Mouse (Mus musculus) forebrain, postnatal 0 days (tissue): ENCODE measurements at regions not wholly inside any gene's neighbourhood (a gene's known extent, or its start where the extent isn't known, plus 50 kb on each side); places are given as distances from the start of the nearest gene placed in this dataset.

Experiments
- ATAC-seq: fragments of 200-750 bp; cut with Nextera tagmentation; 2 replicates; pipeline ENCODE4 v1.8.0; 2017; ENCODE audit warnings: mild to moderate bottlenecking, moderate library complexity
- DNase-seq: peaks from one replicate; pipeline ENCODE4 v3.0.0-alpha.2; 2015
- H3K27ac ChIP-seq: fragments of 300-500 bp; sonication (generic); 2 replicates; pipeline ENCODE4 v1.5.1; 2014; ENCODE audit warnings: low read depth, mild to moderate bottlenecking, antibody characterized with exemption, low read length, moderate library complexity, mixed read lengths
- H3K27me3 ChIP-seq: fragments of 300-500 bp; sonication (generic); 2 replicates; pipeline ENCODE4 v1.6.1; 2014; ENCODE audit warnings: mild to moderate bottlenecking, low read length, mixed read lengths; ENCODE audit not compliant: insufficient read depth
- H3K36me3 ChIP-seq: fragments of 300-500 bp; sonication (generic); 2 replicates; pipeline ENCODE4 v1.6.1; 2014; ENCODE audit warnings: mild to moderate bottlenecking, moderate library complexity; ENCODE audit not compliant: insufficient read depth
- H3K4me1 ChIP-seq: fragments of 300-500 bp; sonication (generic); 2 replicates; pipeline ENCODE4 v1.6.1; 2014; ENCODE audit warnings: antibody characterized with exemption; ENCODE audit not compliant: insufficient read depth
- H3K4me2 ChIP-seq: fragments of 300-500 bp; sonication (generic); 2 replicates; pipeline ENCODE4 v1.6.1; 2014; ENCODE audit warnings: low read depth, mild to moderate bottlenecking, moderate library complexity
- H3K4me3 ChIP-seq: fragments of 300-500 bp; sonication (generic); 2 replicates; pipeline ENCODE4 v1.5.1; 2014; ENCODE audit warnings: low read depth, low read length, mixed read lengths
- H3K9ac ChIP-seq: fragments of 300-500 bp; sonication (generic); 2 replicates; pipeline ENCODE4 v1.6.1; 2014; ENCODE audit warnings: mild to moderate bottlenecking
- H3K9me3 ChIP-seq: fragments of 300-500 bp; sonication (generic); 2 replicates; pipeline ENCODE4 v1.6.1; 2016; ENCODE audit warnings: low read length
- CTCF ChIP-seq: sonication (generic); IDR thresholded peaks from 2 replicates; pipeline ENCODE4 v1.5.1; 2016; ENCODE audit warnings: antibody characterized with exemption, control low read depth, low read depth
- WGBS: fragments of 180-500 bp; shearing (Covaris S2); extraction: QIAGEN DNeasy Blood & Tissue Kit; methylation state at CpG from one replicate; pipeline ENCODE4 v1.1.7; 2014; 5-methylcytosine and 5-hydroxymethylcytosine counted together

DNA sequence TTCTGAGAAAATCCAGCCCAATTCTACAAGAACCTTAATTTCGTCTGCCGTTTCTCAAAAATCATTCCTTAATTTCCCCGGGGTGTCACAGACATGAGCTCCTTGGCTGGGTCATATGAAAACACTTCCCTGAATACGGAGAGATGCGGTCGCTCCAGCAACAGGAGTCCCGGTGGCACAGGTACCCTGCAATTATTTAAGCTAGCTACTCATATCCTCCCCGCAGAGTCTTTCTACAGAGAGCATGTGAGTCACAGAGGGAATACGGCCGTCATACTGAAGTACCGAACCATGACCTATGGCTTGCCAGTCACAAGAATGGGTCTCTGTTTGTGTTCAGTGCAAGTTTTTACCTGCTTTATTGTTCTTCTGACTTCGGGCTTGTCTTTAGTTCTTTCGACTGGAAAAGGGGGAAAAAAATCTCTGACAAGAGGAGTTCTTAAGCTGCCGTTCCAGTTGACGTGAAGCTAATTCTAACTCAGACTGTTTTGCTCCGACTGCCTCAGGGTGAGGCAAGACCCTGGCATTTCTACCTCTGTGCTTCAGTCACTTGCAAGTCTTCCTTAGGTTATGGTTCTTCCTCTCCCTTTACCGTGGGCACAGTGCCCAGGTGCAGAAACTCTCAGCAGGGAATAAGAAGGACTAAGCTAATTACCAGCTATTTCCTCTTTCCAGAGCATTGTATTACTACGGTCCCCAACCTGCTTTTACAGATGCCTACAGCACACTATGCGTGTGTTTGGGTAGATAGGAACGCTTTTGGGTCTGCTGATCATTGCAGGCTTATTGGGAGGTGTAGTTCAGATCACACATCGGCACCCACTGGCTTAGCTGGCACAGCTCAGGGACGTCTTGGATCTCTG, 148.5 kb downstream of the Phlda1 start:
- Histone ChIP-seq H3K4me2 (no peak overlapping the region), H3K4me1 (peaks cover 3% of the 10 kb centered on the region; the same call in 1 of the 2 replicates), H3K27ac (no peak overlapping the region), H3K27me3 (no peaks in the 10 kb centered on the region), H3K9ac (no peak overlapping the region), H3K36me3 (no peaks in the 10 kb centered on the region), H3K9me3 (no peaks in the 10 kb centered on the region), H3K4me3 (no peak overlapping the region)
- WGBS, result 56% methylated on average over 22 of the region's 22 CpGs
- no peak for TF ChIP-seq CTCF
- DNase-seq (no peak), ATAC-seq (no peak)

DNA sequence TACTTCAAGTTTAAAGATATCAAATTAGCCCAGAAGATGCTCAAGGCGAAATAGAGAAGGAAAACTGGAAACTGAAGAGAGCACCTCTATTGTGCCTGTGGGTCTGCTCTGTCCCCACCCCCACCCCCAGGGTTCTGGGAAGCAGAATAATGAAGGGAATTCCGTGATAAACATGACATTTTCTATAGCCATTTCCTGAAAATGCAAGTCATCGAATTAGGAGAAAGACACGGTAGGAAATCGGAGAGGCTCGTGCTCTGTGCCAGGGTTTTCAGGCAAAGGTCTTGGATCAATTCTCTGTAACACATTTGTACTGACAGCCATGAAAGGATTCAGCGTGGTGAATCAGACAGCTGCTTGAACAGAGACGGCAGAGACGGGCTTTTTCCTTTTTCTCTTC, 152.7 kb downstream of the Phlda1 start:
- Histone ChIP-seq H3K4me1 (peaks cover 3% of the 10 kb centered on the region; the same call in 1 of the 2 replicates), H3K4me2 (peak overlapping the region; percentile 11; the same call in 1 of the 2 replicates), H3K9me3 (no peaks in the 10 kb centered on the region), H3K4me3 (no peak overlapping the region), H3K36me3 (no peaks in the 10 kb centered on the region), H3K9ac (no peak overlapping the region), H3K27ac (no peak overlapping the region), H3K27me3 (no peaks in the 10 kb centered on the region)
- WGBS, result 17% methylated on average over 9 of the region's 9 CpGs
- peak; percentile 30 for DNase-seq
- no peak for TF ChIP-seq CTCF
- ATAC-seq, result peak; percentile 29; the same call in 1 of the 2 replicates

DNA sequence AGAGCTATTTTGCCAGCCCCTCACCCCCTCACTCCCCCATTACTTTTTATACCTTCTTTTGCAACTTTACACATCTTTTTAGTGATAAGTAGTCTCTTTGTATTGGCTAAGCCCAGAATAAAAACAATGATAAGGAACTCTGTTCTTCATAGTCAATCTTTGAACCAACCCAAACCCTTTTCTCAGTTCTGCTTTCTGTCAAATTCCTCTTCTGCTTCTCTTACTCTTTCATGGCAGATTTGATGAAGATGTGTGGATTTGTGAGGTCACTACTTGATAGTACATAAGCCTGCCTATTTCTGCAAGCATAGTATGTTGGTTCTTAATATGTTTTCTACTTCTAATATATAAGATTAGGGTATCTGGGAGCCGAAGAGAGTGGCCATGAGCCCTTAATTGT, 156.6 kb downstream of the Phlda1 start:
- no peak for ATAC-seq
- H3K9me3 ChIP-seq, result no peaks in the 10 kb centered on the region
- H3K27ac ChIP-seq, result no peak overlapping the region
- H3K4me3 ChIP-seq, result no peak overlapping the region
- H3K27me3 ChIP-seq, result no peaks in the 10 kb centered on the region
- no peak for DNase-seq
- 85% methylated on average over 1 of the region's 1 CpGs for WGBS
- H3K9ac ChIP-seq, result no peak overlapping the region
- no peak overlapping the region for H3K4me2 ChIP-seq
- H3K4me1 ChIP-seq, result peaks cover 3% of the 10 kb centered on the region; the same call in 1 of the 2 replicates
- TF ChIP-seq CTCF, result no peak
- H3K36me3 ChIP-seq, result no peaks in the 10 kb centered on the region

DNA sequence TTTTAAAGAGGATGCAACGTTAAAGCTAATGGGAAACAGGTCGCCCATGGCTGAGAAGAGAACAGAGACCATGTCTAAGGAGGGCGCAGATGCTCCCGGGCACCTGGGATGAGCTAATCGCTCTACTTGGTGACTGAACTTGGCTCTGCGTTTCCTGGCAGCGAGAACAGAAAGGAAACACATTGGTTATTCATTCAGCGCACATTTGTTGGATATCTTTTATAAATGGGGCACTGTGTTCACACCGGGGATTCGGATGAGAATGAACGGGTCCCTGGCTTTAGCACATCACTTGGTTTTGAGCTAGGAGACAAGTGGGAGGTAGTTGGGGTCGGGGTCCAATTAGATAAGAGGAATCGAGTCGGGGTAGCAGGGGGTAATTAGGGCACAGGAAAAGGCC, 159.7 kb downstream of the Phlda1 start:
- Histone ChIP-seq H3K27me3 (no peaks in the 10 kb centered on the region), H3K9me3 (no peaks in the 10 kb centered on the region), H3K4me2 (no peak overlapping the region), H3K4me1 (no peaks in the 10 kb centered on the region), H3K4me3 (no peak overlapping the region), H3K9ac (no peak overlapping the region), H3K27ac (no peak overlapping the region), H3K36me3 (no peaks in the 10 kb centered on the region)
- DNase-seq (peak; percentile 29), ATAC-seq (peak; percentile 74)
- 36% methylated on average over 14 of the region's 14 CpGs for WGBS
- no peak for TF ChIP-seq CTCF

DNA sequence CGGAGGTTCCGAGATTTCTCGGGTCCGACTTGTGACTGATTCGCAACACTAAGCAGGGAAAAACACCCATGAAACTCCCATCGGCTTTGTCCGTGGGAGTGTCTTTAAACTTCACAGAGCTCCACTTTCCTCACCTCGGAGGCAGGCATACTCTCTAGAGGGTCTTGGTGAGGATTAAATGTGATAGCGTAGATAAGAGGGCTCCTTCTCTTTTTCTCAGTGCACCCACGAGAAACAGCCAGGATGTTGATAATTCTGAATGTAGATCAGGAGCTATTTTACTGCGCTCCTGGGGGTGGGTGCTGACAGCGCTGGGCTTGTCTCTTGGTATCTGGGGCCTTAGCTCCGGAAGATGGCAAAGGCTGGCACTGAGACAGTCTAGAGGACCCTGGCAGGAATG, 160.9 kb downstream of the Phlda1 start:
- no peak overlapping the region for H3K9ac ChIP-seq
- no peaks in the 10 kb centered on the region for H3K4me1 ChIP-seq
- H3K4me3 ChIP-seq, result no peak overlapping the region
- no peak overlapping the region for H3K4me2 ChIP-seq
- ATAC-seq, result no peak
- no peaks in the 10 kb centered on the region for H3K27me3 ChIP-seq
- no peaks in the 10 kb centered on the region for H3K36me3 ChIP-seq
- no peaks in the 10 kb centered on the region for H3K9me3 ChIP-seq
- DNase-seq, result no peak
- H3K27ac ChIP-seq, result no peak overlapping the region
- TF ChIP-seq CTCF, result no peak
- WGBS, result 95% methylated on average over 13 of the region's 13 CpGs

DNA sequence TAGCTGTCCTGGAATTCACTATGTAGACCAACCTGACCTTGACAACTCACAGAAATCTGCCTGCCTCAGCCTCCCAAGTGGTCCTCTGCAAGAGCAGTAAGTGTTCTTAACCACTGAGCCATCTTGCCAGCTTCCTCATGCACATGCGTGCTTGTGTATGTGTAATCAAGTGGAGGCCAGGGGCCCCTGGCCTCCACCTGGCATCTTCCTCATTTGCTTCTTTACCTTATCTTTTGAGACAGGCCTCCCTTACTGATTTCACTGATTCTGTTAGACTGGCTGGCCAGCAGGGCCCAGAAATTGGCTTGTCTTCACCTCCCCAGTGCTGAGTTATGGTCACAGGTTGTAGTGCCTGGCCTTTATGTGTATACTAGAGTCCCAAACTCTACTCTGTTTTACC, 162.6 kb downstream of the Phlda1 start:
- no peaks in the 10 kb centered on the region for H3K36me3 ChIP-seq
- no peaks in the 10 kb centered on the region for H3K27me3 ChIP-seq
- H3K4me1 ChIP-seq, result no peaks in the 10 kb centered on the region
- no peak for TF ChIP-seq CTCF
- ATAC-seq (no peak), DNase-seq (no peak)
- no peak overlapping the region for H3K4me3 ChIP-seq
- H3K9me3 ChIP-seq, result no peaks in the 10 kb centered on the region
- no peak overlapping the region for H3K9ac ChIP-seq
- no peak overlapping the region for H3K27ac ChIP-seq
- H3K4me2 ChIP-seq, result no peak overlapping the region
- WGBS, result 100% methylated on average over 1 of the region's 1 CpGs

DNA sequence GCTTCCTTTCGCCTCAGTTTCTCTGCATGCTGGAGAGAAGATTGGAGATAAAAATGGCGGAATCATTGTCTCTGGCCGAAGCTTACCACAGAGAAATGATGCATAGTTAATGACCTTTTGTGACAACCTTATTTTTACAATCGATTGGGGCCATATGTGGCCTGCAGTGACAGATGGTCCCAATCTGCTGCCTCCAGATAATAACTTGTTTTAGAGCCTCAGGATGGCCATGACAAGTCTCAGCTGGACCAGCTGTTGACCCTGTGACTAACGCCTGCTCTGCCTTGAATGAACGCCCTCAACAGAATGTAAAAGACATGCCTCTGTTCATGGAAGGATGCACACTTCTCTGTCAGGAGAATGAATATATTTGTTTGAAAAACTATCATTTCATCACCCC, 163.6 kb downstream of the Phlda1 start:
- WGBS, result 73% methylated on average over 6 of the region's 6 CpGs
- Histone ChIP-seq H3K27me3 (no peaks in the 10 kb centered on the region), H3K4me1 (no peaks in the 10 kb centered on the region), H3K27ac (no peak overlapping the region), H3K4me3 (no peak overlapping the region), H3K9ac (no peak overlapping the region), H3K36me3 (no peaks in the 10 kb centered on the region), H3K9me3 (no peaks in the 10 kb centered on the region), H3K4me2 (no peak overlapping the region)
- TF ChIP-seq CTCF, result no peak
- ATAC-seq, result no peak
- DNase-seq, result no peak
